Mouse (Mus musculus) cortical plate, adult 2 months (tissue): ENCODE results near the gene Timm23. TPM values are rescaled to one million over a fixed set of nuclear protein-coding genes. Genes with fewer than 3 reads are reported as not detected.
"Not testable (repeated sequence)": the region's sequence is repeated elsewhere in the genome, so short reads cannot be mapped to it uniquely, and the experiment has no call there.

Experiments used
- H3K27ac ChIP-seq: fragments of 200-500 bp; 2 replicates; pipeline ENCODE4 v1.5.1; 2012; ENCODE audit warnings: low read length, control low read depth, inconsistent platforms; ENCODE audit not compliant: insufficient read depth
- H3K4me1 ChIP-seq: fragments of 200-500 bp; 2 replicates; pipeline ENCODE4 v1.6.1; 2011; ENCODE audit warnings: low read length; ENCODE audit not compliant: control insufficient read depth, insufficient read depth
- H3K4me3 ChIP-seq: fragments of 200-500 bp; 2 replicates; pipeline ENCODE4 v1.5.1; 2011; ENCODE audit warnings: mild to moderate bottlenecking, low read length, control low read depth; ENCODE audit not compliant: insufficient read depth
- CTCF ChIP-seq: fragments of 200-500 bp; IDR thresholded peaks from 2 replicates; pipeline ENCODE4 v1.5.1; 2011; ENCODE audit warnings: mild to moderate bottlenecking, control low read depth, low read length; ENCODE audit not compliant: insufficient read depth; ENCODE audit errors: extremely low read depth
- POLR2A ChIP-seq: fragments of 200-500 bp; IDR thresholded peaks from 2 replicates; pipeline ENCODE4 v1.6.1; 2011; ENCODE audit warnings: mild to moderate bottlenecking, low read length, control low read depth; ENCODE audit not compliant: insufficient read depth; ENCODE audit errors: extremely low read depth
- polyA plus RNA-seq: library from polyadenylated mRNA; depleted of rRNA; stranded (reverse); fragments of >200 nt; gene quantifications from 2 replicates; pipeline ENCODE4 v1.2.3, GENCODE M21; 2012; rRNA removed

Gene Timm23
- polyA plus RNA-seq, 1 experiment, result 128 TPM

- Histone ChIP-seq H3K4me3 (no peak within 1 kb of the TSS), H3K4me1 (no peaks in the 10 kb centered on the region), H3K27ac (no peak within 1 kb of the TSS)
- TF ChIP-seq POLR2A, result no peak
- no peak for TF ChIP-seq CTCF
Measured at GRCm38 (mm10) chr14:32141723-32142122, 60.0 kb downstream of the Timm23 start, which contains the start of gene Msmb. Msmb (plus strand) TSS chr14:32142023.

GRCm38 (mm10) chr14:32140359-32140965, 61.2 kb downstream of the Timm23 start:
- H3K27ac ChIP-seq, result no peak overlapping the region

GRCm38 (mm10) chr14:32136467-32136866, 65.2 kb downstream of the Timm23 start:
- H3K4me3 ChIP-seq, H3K27ac ChIP-seq, H3K4me1 ChIP-seq: not testable (repeated sequence)

More at GRCm38 (mm10) chr14:32140359-32140965, 61.2 kb downstream of the Timm23 start:
- H3K4me3 ChIP-seq, result no peak overlapping the region
- TF ChIP-seq CTCF (no peak), POLR2A (no peak)
- H3K4me1 ChIP-seq, result no peaks in the 10 kb centered on the region

- TF ChIP-seq POLR2A, result no peak
- no peak for TF ChIP-seq CTCF
- no peaks in the 10 kb centered on the region for H3K4me1 ChIP-seq
- H3K4me3 ChIP-seq, result no peak overlapping the region
- H3K27ac ChIP-seq, result no peak overlapping the region
Measured at GRCm38 (mm10) chr14:32134293-32134692, 67.4 kb downstream of the Timm23 start.

GRCm38 (mm10) chr14:32131836-32132235, 69.9 kb downstream of the Timm23 start:
- H3K4me3 ChIP-seq, result no peak overlapping the region
- no peaks in the 10 kb centered on the region for H3K4me1 ChIP-seq
- H3K27ac ChIP-seq, result no peak overlapping the region
- no peak for TF ChIP-seq CTCF
- TF ChIP-seq POLR2A, result no peak

Other genes with a start within 250 kb of the Timm23 start
- gene Galnt15, start 172.9 kb downstream of the Timm23 start, polyA plus RNA-seq, result 1.3 and 2.1 TPM in 2 replicates
- gene Oxnad1, start 116.5 kb downstream of the Timm23 start, polyA plus RNA-seq, result 20.5 and 21.1 TPM in 2 replicates
- 41.9 and 46.3 TPM in 2 replicates for gene Dph3, start 116.2 kb downstream of the Timm23 start, polyA plus RNA-seq
- gene Msmb, start 59.9 kb downstream of the Timm23 start, polyA plus RNA-seq, result not detected in 2 replicates
- 55.2 and 55.6 TPM in 2 replicates for gene Ncoa4, start 42.0 kb downstream of the Timm23 start, polyA plus RNA-seq
- gene Parg, start 51 bp upstream of the Timm23 start, polyA plus RNA-seq, result 16.7 and 17.3 TPM in 2 replicates
- 74.6 and 77.2 TPM in 2 replicates for gene Ogdhl, start 120.1 kb upstream of the Timm23 start, polyA plus RNA-seq
- gene 1700024G13Rik, start 186.5 kb upstream of the Timm23 start, polyA plus RNA-seq, result 0.38 and 0.54 TPM in 2 replicates